Mouse (Mus musculus) forelimb bud, embryonic 11.5 days (tissue): Measurements from ENCODE around the gene Rab38.

Source experiments
- DNase-seq: peaks from one replicate; pipeline ENCODE4 v3.0.0-alpha.2; 2012; ENCODE audit warnings: low read depth, low spot score

Rab38 gene

DNA sequence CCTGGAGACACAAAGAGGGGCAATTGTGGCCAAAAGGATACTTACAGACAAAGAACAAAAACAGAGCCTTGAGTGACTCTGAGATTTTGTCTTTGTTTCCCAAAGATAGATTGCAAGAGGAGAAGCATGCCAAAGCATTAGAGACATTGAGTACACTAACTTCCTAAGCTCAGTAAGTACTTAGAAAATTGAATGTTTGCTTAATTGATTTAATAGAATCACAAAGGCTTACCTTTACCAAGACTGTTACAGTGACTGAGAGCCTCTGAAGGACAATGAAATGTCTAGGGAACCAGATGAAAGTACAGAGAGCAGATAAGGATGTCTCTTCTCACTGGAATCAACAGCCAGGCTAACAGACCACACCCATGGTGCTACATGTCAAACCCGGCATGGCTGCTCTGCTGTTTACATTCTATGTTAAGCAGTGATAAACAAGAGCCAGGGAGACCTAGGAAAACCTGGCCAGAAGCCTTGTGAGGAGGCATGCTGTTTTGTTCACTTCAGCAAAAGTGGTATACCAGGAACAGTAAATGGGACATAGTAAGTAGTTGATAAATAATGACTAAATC lies 97.1 kb downstream of the Rab38 start:
- DNase-seq, result no peak

GRCm38 (mm10) chr7:88536127-88536531 lies 106.1 kb downstream of the Rab38 start:
- no peak for DNase-seq

- DNase-seq, result no peak
Measured at GRCm38 (mm10) chr7:88536743-88537142, 106.7 kb downstream of the Rab38 start.
